Mouse (Mus musculus): ENCODE measurements around the gene Zfp146. TPM values are rescaled to one million over a fixed set of nuclear protein-coding genes. Genes with fewer than 3 reads are reported as not detected.
"Not testable (repeated sequence)": the region's sequence is repeated elsewhere in the genome, so short reads cannot be mapped to it uniquely, and the experiment has no call there.

Gene Zfp146
- polyA plus RNA-seq (2012; ENCODE audit: insufficient read depth, insufficient read length, missing spikeins), result 17.8 and 24.3 TPM in 2 replicates

DNA sequence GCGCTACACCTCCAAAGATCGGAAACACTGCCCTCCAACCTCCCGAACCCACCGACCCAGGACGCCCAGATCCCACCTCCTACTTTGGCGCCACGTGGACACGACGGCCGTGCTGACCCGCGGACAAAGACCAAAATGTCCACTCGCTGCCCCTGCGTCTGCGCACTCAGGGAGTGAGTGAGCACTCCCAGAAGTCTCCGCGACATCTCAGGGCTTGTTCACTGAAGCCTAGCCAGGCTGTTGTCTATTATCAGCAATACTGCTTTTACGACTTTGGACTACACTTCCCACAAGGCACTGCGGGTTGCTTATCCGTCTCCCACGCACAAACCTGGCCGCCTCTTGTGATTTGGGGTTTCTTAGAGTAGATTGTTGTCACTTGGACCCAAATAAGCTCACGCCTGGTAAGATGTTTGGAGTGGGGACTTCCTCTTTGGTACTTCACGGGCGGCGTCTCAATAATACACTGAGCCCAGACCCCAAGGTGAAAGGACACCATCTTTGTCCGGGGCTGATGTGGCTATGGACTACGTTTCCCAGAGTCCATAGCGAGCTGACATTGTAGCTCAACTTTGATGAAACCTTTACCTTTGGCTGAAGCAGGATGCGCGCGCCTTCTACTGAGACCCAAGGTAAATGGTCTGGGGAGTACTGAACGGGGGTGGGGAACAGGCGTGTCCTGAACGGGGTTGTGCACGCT lies at the start of gene Zfp146:
Gene Zfp146 (minus strand): TSS at position 168 of the 700 bp plus-strand sequence.
- Histone ChIP-seq H3K27ac (replicated peaks; ENCODE audit: low read depth, low read length) (peak within 1 kb of the TSS; percentile 96), H3K4me3 (ENCODE audit: insufficient read depth, low read depth, low read length) (peak within 1 kb of the TSS; percentile 94), H3K4me1 (ENCODE audit: control insufficient read depth, insufficient read depth, insufficient read length, low read length) (peaks cover 3% of the 10 kb centered on the region; the same call in 1 of the 2 replicates)

DNA sequence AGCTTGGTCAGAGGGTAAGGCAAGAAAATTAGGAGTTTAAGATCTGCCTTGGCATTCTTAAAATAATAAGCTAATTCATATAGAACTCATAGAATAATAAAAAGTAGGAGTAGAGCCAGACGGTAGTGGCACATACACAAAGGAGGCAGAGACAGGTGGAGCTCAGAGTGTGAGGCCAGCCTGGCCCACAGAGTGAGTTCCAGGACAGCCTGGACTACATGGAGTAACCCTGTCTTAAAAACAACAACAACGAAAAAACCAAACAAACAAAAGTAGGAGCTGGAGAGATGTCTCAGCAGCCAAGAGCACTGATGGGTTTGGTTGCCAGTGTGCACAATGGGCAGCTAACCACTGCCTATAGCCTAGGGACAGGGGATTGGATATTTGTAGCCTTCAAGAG lies 47.7 kb upstream of the Zfp146 start:
- no peaks in the 10 kb centered on the region; the same call in 1 of the 2 replicates for H3K4me1 ChIP-seq (ENCODE audit: control insufficient read depth, insufficient read depth, insufficient read length, low read length)
- H3K4me3 ChIP-seq (ENCODE audit: insufficient read depth, low read depth, low read length), result no peak overlapping the region
- H3K27ac ChIP-seq (replicated peaks; ENCODE audit: low read depth, low read length), result no peak overlapping the region

DNA sequence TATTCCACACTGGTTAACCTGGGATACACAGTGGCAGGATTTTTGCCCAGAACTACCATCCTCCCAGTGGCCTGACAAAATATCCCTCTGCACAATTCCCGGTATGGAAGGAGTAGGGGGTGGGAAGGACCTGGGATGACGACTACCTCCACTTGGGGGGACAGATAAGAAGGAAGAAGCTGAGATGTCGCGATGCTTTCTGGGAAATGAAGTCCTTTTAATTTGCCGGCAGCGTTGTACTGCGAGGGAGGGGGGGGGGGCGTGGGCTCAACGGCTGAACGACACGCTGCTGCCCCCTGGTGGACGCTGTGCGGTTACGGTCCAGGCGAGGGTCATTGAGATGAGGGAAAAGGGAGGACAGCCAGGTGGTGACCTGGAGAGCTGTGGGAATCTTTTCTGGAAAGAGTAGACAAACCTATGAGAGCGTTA lies 47.2 kb upstream of the Zfp146 start:
- H3K4me3 ChIP-seq (ENCODE audit: insufficient read depth, low read depth, low read length), result peak overlapping the region; percentile 32; the same call in 1 of the 2 replicates
- H3K4me1 ChIP-seq (ENCODE audit: control insufficient read depth, insufficient read depth, insufficient read length, low read length), result no peaks in the 10 kb centered on the region; the same call in 1 of the 2 replicates
- peak overlapping the region; percentile 66 for H3K27ac ChIP-seq (replicated peaks; ENCODE audit: low read depth, low read length)

DNA sequence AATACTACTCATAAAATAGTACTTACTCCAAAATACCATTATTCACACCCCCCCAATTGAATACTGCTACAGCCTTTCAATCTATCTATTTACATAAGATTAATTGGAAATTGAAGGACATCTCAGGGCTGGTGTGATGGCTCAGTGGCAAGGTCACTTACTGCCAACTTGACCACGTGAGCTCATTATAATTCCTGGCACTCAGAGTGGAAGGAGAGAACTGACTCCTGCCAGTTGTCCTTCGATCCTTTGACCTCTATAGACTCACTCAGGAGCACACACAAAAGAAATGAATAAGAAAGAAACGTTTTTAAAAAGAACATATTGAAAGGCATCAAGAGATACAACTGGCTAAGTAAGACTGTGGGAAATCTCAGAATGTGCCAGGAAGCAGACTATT lies 46.3 kb upstream of the Zfp146 start:
- Histone ChIP-seq H3K27ac (replicated peaks; ENCODE audit: low read depth, low read length) (no peak overlapping the region), H3K4me1 (ENCODE audit: control insufficient read depth, insufficient read depth, insufficient read length, low read length) (no peaks in the 10 kb centered on the region; the same call in 1 of the 2 replicates)

DNA sequence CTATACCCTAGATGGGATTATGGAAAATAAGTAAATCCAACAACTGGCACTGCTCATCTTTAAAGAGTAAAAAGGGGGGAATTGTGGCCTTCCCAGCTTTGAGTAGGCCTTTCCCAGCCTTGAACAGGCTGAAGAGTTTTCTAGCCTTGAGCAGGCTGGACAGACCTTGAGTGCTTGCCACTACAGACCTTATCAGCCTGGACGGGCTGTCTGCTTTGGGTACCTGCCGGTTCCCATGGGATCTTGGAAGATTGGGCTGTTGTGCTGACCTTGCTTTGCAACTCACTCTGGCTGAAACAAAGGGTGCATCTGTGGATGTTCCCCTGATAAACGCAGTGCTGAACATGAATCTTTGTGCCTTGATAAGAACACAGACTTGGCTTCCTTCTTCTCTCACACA lies 44.3 kb upstream of the Zfp146 start:
- Histone ChIP-seq H3K27ac (replicated peaks; ENCODE audit: low read depth, low read length) (no peak overlapping the region), H3K4me1 (ENCODE audit: control insufficient read depth, insufficient read depth, insufficient read length, low read length) (no peaks in the 10 kb centered on the region), H3K4me3 (ENCODE audit: insufficient read depth, low read depth, low read length) (no peak overlapping the region)

More for the DNA sequence above, 46.3 kb upstream of the Zfp146 start:
- H3K4me3 ChIP-seq (ENCODE audit: insufficient read depth, low read depth, low read length), result no peak overlapping the region

DNA sequence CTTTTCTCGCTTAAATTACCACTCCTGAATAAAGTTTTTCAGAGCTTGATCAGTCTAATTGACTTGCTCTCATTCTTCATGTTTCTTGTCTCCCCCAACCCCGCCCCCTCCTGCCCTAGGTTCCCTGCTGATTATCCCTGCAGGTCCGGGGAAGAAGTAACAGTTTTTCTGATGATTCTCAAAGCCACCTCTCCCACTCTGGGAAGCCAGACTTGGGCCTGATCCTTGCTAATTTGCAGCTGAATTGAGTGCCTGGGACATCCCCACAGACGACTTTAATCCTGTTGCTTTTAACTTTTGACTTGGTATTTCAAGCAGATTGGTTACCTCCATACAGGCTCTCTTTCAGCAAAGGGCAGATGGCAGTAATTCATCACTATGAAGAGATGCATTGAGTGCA lies 41.5 kb upstream of the Zfp146 start:
- Histone ChIP-seq H3K27ac (replicated peaks; ENCODE audit: low read depth, low read length) (no peak overlapping the region), H3K4me1 (ENCODE audit: control insufficient read depth, insufficient read depth, insufficient read length, low read length) (no peaks in the 10 kb centered on the region), H3K4me3 (ENCODE audit: insufficient read depth, low read depth, low read length) (no peak overlapping the region)

DNA sequence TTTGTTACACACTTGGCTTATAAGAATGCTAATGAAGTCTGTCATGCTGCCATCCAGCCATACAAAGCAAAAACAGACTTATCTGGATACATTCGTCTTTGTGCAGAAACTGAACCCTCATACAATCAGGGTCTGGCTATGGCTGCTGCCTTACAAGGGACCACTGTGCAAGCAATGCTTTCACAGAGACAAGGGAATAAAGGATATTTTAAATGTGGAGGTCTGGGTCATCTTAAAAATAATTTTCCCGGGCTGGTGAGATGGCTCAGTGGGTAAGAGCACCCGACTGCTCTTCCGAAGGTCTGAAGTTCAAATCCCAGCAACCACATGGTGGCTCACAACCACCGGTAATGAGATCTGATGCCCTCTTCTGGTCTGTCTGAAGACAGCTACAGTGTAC lies 36.8 kb upstream of the Zfp146 start:
- H3K4me1 ChIP-seq (ENCODE audit: control insufficient read depth, insufficient read depth, insufficient read length, low read length); H3K27ac ChIP-seq (replicated peaks; ENCODE audit: low read depth, low read length); H3K4me3 ChIP-seq (ENCODE audit: insufficient read depth, low read depth, low read length): not testable (repeated sequence)

DNA sequence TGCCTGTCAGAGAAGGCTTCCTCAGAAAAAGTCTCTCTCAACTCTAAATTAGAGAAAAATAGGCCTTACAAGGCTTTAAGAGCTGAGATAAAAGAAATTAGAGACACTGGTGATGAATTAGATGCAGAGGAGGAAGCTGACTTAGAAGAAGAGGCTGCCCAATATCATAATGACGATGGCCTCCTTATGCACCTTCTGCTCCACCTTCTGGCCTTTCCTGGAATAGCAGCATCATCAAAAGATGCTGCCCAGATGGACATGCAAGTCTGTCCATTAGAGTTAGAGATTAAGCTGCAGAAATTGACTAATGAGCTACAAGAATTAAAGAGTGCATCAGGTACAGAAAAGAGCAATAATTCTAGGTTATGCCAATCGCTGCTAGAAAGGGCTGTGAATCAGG lies 35.8 kb upstream of the Zfp146 start:
- Histone ChIP-seq H3K4me3 (ENCODE audit: insufficient read depth, low read depth, low read length) (no peak overlapping the region), H3K27ac (replicated peaks; ENCODE audit: low read depth, low read length) (no peak overlapping the region), H3K4me1 (ENCODE audit: control insufficient read depth, insufficient read depth, insufficient read length, low read length) (no peaks in the 10 kb centered on the region)

DNA sequence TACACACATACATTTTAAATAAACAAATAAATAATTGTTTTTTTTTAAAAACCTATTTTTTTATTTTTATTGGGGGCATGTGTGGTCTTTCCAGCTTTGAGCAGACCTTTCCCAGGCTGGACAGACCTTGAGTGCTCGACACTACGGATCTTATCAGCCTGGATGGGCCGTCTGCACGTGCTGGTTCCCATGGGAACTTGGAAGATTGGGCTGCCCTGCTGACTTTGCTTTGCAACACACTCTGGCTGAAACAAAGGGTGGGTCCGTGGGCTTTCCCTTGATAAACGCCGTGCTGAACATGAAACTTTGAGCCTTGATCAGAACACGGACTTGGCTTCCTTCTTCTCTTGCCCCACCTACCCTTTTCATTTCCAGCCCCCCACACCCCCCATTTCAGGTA lies 34.8 kb upstream of the Zfp146 start:
- Histone ChIP-seq H3K27ac (replicated peaks; ENCODE audit: low read depth, low read length) (no peak overlapping the region), H3K4me3 (ENCODE audit: insufficient read depth, low read depth, low read length) (no peak overlapping the region), H3K4me1 (ENCODE audit: control insufficient read depth, insufficient read depth, insufficient read length, low read length) (no peaks in the 10 kb centered on the region)

DNA sequence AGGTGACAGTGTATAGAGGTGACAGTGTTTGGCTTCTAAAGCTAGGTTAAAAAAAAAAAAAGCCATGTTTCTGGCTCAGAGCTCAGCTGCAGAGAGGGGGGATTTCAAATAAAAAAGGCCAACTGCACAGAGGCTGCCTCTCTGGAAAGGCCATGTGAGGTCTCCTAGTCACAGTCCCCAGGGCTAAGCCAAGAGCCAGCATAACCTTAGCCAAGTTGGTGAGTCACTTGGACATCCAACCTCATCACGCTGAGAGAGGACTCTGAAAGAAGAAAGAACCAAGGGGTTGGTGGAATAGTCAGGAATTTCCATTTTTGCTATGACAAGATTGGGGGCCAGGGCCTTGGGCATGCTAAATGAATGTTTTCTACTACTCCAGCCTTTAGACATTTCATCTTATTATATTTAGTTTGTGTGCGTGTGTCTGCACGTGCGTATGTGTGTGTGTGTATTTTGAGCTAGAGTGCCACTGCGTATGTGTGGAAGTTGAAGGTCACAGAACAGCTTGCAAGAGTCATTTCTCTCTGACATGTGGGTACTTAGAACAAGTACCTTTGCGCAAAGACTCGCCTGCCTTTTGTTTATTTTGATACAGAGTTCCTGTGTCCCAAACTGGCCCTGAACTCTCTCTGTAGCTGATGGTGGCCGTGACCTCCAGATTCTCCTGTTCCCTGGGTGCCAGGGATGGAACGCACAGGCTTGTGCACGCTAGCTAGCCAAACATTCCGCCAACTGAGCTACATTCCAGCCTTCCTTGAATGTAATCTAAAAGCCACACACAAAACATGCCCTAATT lies 33.5 kb upstream of the Zfp146 start:
- H3K4me1 ChIP-seq (ENCODE audit: control insufficient read depth, insufficient read depth, insufficient read length, low read length), result 0 out of 2 replicates have a peak, but pooled peaks cover 1% of the 10 kb centered on the region
- peak overlapping the region; percentile 87 for H3K27ac ChIP-seq (replicated peaks; ENCODE audit: low read depth, low read length)
- H3K4me3 ChIP-seq (ENCODE audit: insufficient read depth, low read depth, low read length), result no peak overlapping the region

DNA sequence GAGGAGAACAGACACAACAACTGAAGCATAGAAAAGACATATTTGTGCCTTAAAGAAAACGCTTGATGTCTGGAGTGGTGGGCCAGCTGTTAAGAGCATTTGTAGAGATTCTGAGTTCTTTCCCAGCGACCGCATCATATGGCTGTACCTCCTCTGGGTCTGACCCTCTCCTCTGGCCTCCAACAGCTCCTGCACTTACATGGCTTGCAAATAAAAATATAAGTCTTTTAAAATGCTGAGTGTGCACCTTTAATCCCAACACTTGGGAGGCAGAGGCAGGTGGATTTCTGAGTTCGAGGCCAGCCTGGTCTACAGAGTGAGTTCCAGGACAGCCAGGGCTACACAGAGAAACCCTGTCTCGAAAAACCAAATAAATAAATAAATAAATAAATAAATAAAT lies 31.1 kb upstream of the Zfp146 start:
- H3K27ac ChIP-seq (replicated peaks; ENCODE audit: low read depth, low read length); H3K4me1 ChIP-seq (ENCODE audit: control insufficient read depth, insufficient read depth, insufficient read length, low read length); H3K4me3 ChIP-seq (ENCODE audit: insufficient read depth, low read depth, low read length): not testable (repeated sequence)

DNA sequence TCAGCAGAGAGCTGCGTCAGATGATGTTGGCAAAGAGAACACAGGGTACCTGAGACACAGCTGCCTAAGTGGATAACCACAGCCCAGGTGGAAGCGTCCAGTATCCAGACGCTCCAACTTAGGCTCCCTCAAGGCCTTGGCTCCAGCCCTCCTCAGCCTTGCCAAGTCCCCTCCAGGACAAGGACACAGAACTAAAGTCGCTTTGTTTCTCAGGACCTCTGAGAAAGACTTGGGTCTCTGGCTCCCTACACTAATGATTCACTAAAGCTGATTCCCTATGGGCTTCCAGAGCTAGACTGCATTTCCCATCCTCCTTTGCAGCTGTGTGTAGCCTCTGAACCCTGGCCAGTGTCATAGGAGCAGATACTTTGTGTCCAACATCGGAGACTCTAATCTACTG lies 30.6 kb upstream of the Zfp146 start:
- Histone ChIP-seq H3K27ac (replicated peaks; ENCODE audit: low read depth, low read length) (no peak overlapping the region), H3K4me3 (ENCODE audit: insufficient read depth, low read depth, low read length) (no peak overlapping the region), H3K4me1 (ENCODE audit: control insufficient read depth, insufficient read depth, insufficient read length, low read length) (0 out of 2 replicates have a peak, but pooled peaks cover 6% of the 10 kb centered on the region)

DNA sequence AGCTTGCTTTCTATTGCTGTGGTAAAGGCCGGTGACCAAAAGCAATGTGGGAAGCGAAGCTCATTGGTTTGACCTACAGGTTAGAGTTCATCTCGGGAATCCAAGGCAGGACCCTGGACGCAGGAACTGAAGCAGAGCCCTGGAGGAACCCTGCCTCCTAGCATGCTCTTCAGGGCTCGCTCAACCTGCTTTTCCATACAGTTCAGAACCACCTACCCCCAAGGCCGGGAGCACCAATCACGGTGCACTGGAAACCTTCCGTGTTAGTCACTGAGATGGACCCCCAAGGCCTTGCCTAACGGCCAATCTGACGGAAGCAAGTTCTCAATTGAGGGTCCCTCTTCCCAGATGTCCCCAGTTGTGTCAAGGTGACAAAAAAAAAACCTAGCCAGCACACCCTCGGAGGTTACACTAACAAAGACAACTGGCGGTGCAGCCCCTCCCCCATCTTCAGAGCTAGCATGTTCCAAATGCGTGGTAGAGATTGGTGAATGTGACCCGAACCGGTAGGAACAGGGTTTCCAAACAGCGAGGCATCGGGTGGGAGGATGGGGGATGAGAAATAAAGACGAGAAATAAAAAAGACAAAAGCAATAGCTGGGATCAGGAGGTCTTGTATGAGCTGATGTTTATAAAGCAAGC lies 30.1 kb upstream of the Zfp146 start:
- Histone ChIP-seq H3K4me1 (ENCODE audit: control insufficient read depth, insufficient read depth, insufficient read length, low read length) (0 out of 2 replicates have a peak, but pooled peaks cover 6% of the 10 kb centered on the region), H3K4me3 (ENCODE audit: insufficient read depth, low read depth, low read length) (no peak overlapping the region), H3K27ac (replicated peaks; ENCODE audit: low read depth, low read length) (no peak overlapping the region)

DNA sequence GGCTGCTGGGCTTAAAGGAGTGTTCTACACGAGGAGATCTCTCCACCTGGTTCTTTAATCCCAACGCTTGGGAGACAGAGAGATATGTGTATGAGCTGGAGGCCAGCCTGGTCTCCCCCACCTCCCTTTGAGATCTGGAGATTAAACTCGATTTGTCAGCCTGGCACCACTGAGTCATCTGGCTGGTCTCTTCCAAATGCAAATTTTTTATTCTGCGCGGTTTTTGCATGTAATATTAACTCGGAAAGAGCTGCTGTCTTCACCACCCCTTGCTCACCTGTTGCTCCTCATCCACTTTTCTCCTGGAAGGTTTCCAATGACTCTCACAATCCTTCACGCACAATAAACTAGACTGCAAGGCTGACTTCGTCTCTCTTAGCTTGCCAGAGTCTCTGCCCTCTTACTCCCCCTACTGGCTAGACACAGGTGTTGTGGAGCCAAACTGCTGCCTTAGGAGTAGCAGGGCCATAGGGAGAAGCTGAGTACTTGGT lies 29.0 kb upstream of the Zfp146 start, which contains the start of gene Capns1:
Gene Capns1 (minus strand): TSS at position 331 of the 491 bp plus-strand sequence.
- H3K27ac ChIP-seq (replicated peaks; ENCODE audit: low read depth, low read length), result 0 out of 2 replicates have a peak within 1 kb of the TSS, but pooled peaks have one; percentile 14
- no peak within 1 kb of the TSS for H3K4me3 ChIP-seq (ENCODE audit: insufficient read depth, low read depth, low read length)
- H3K4me1 ChIP-seq (ENCODE audit: control insufficient read depth, insufficient read depth, insufficient read length, low read length), result 0 out of 2 replicates have a peak, but pooled peaks cover 6% of the 10 kb centered on the region

Measured in brown adipose tissue, adult 24 weeks (tissue).